Mouse (Mus musculus) cerebellum, postnatal 10 days (tissue): Measurements from ENCODE around the gene Tnfsf15.

Experiments used
- DNase-seq, 2 experiments: peaks; one replicate each; pipeline ENCODE4 v3.0.0; 2021; ENCODE audit warnings: mixed read lengths in 2 of 2

The Tnfsf15 gene

DNA sequence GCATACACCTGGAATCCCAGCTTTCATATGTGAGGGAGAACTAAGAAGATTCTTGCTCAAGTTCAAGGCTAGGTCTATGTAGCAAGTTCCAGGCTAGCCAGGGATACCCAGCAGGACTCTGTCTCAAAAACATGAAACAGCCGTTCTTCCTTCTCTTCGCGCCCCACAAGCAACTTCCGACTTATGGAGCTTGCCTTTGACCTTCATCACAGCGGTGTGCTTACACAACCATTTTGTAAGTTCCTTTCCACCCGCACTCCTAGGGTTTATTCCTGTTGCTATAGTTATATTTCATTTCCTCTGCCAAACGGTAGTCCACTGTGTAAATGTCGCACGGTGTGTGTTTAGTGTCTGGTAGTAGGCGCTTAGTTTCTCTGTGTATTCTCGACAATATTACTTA, 61.9 kb downstream of the Tnfsf15 start:
- no peak for DNase-seq

GRCm38 (mm10) chr4:63682441-63682840, 62.5 kb downstream of the Tnfsf15 start:
- DNase-seq: no peak

GRCm38 (mm10) chr4:63681557-63681956, 63.4 kb downstream of the Tnfsf15 start:
- no peak for DNase-seq
